Mouse (Mus musculus) embryonic fibroblast, embryonic 13.5 days (primary cell): ENCODE results near the gene Gm3233. TPM values are rescaled to one million over a fixed set of nuclear protein-coding genes. Genes with fewer than 3 reads are reported as not detected.
A peak's percentile ranks its signal among the peaks of the same experiment; 100 is the strongest.
"Not testable (repeated sequence)": the region's sequence is repeated elsewhere in the genome, so short reads cannot be mapped to it uniquely, and the experiment has no call there.

Experiments
- H3K27ac ChIP-seq: 2 replicates; pipeline ENCODE4 v1.5.1; 2012; ENCODE audit warnings: low read length, control low read depth, inconsistent platforms; ENCODE audit not compliant: insufficient read depth
- H3K4me1 ChIP-seq: 2 replicates; pipeline ENCODE4 v1.6.1; 2011; ENCODE audit warnings: low read length; ENCODE audit not compliant: control insufficient read depth, insufficient read depth
- H3K4me3 ChIP-seq: 2 replicates; pipeline ENCODE4 v1.5.1; 2011; ENCODE audit warnings: mild to moderate bottlenecking, control low read depth, low read length; ENCODE audit not compliant: insufficient read depth
- CTCF ChIP-seq: IDR thresholded peaks from 2 replicates; pipeline ENCODE4 v1.5.1; 2011; ENCODE audit warnings: mild to moderate bottlenecking, control low read depth, low read length, moderate library complexity, borderline replicate concordance; ENCODE audit not compliant: insufficient read depth
- POLR2A ChIP-seq: IDR thresholded peaks from 2 replicates; pipeline ENCODE4 v1.6.1; 2011; ENCODE audit warnings: low read depth, mild to moderate bottlenecking, control low read depth, low read length, moderate library complexity
- polyA plus RNA-seq: library from polyadenylated mRNA; stranded (reverse); fragments of >200 nt; gene quantifications from 2 replicates; pipeline ENCODE4 v1.2.4, GENCODE M21; 2011; ENCODE audit warnings: low read depth; ENCODE audit not compliant: missing spikeins, insufficient read length

The Gm3233 gene
- polyA plus RNA-seq, 1 experiment, result not detected

- TF ChIP-seq POLR2A (no peak), CTCF (no peak)
- no peaks in the 10 kb centered on the region for H3K4me1 ChIP-seq
- no peak overlapping the region for H3K4me3 ChIP-seq
- H3K27ac ChIP-seq, result no peak overlapping the region
Observed at GRCm38 (mm10) chr10:77769727-77770126, 10.2 kb upstream of the Gm3233 start.

DNA sequence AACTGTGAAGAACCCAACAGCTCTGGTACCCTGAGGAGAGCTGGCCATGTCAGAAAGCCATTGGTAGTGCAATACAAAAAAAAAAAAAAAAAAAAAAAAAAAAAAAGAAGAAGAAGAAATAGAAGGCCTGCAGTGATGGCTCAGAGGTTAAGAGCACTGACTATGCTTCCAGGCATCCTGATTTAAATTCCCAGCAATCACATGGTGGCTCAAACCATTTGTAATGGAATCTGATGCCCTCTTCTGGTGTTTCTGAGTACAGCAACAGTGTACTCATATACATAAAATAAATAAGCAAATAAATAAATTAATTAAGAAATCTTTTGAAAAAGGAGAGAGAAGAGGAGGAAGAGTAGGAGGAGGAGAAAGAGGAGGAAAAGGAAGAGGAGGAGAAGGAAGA lies 6.0 kb downstream of the Gm3233 start:
- TF ChIP-seq POLR2A (no peak), CTCF (no peak)
- Histone ChIP-seq H3K27ac (no peak overlapping the region), H3K4me3 (no peak overlapping the region), H3K4me1 (no peaks in the 10 kb centered on the region)

- not testable (repeated sequence) for H3K27ac ChIP-seq, H3K4me3 ChIP-seq, H3K4me1 ChIP-seq
Observed at GRCm38 (mm10) chr10:77752312-77752711, 7.2 kb downstream of the Gm3233 start.

DNA sequence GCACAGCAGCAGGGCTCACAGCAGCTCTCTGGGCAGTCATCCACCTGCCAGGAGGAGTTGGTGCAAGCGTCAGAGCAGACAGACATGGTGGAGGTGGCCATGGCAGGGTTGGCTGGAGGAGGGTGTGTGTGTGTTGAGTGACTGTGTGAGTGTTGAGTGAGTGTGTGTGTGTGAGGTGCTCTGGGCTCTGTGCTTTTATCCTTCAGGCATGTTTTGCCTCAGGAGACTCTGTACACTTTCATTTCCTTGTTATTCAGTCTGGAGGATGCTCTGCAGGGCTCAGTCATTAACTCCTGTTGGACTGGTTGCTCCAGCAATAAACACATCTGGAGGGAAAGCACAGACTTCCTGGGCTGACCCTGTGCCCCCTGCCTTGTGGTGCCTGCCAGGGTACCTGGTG lies 8.2 kb downstream of the Gm3233 start, which contains the start of gene Gm9736:
Gene Gm9736, minus strand, starts transcription at position 101 of the 400 bp plus-strand sequence.
- not testable (repeated sequence) for H3K27ac ChIP-seq, H3K4me1 ChIP-seq, H3K4me3 ChIP-seq

DNA sequence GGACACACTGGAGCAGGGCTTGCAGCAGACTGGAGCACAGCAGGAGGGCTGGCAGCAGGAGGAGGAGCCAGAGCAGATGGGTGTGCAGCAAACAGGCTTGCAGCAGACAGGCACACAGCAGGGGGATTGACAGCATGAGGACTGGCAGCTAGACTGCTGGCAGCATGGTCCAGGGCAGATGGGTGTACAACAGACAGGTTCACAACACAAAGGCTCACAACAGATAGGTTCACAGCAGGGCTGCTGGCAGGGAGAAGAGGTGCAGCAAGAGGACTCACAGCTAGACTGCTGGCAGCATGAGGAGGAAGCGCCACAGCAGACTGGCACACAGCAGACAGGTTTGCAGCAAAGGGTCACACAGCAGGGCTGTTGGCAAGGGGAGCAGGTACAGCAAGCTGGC lies 8.8 kb downstream of the Gm3233 start:
- H3K27ac ChIP-seq, H3K4me1 ChIP-seq, H3K4me3 ChIP-seq: not testable (repeated sequence)

GRCm38 (mm10) chr10:77741924-77742688 lies 17.4 kb downstream of the Gm3233 start, which contains the start of gene Gm18596:
Gm18596 (minus strand) TSS chr10:77742638.
- not testable (repeated sequence) for H3K27ac ChIP-seq, H3K4me3 ChIP-seq, H3K4me1 ChIP-seq

GRCm38 (mm10) chr10:77738929-77739328 lies 20.6 kb downstream of the Gm3233 start:
- Histone ChIP-seq H3K4me1 (no peaks in the 10 kb centered on the region), H3K4me3 (no peak overlapping the region), H3K27ac (no peak overlapping the region)
- TF ChIP-seq CTCF (no peak), POLR2A (no peak)

GRCm38 (mm10) chr10:77735928-77736327 lies 23.6 kb downstream of the Gm3233 start:
- no peak overlapping the region for H3K4me3 ChIP-seq
- H3K27ac ChIP-seq, result no peak overlapping the region
- H3K4me1 ChIP-seq, result no peaks in the 10 kb centered on the region
- no peak for TF ChIP-seq CTCF
- no peak for TF ChIP-seq POLR2A

DNA sequence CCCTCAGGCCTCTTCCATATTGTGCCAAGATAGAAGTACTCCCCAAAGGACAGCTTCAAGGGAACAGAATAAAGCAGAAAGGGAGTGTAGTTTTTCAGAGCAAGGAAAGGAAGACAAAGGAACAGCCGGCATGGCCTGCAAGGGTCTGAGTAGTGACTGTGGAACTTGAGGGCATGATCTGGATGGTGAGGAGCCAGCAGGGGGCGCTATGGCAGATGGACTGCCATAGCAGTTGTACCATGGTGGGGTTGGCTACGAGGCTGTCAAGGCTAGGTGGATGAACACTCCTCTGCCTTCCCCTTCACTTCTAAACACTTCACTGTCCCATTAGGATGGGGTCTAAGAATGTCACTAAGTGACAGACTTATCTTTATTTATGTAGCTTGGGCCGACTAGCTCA lies 30.2 kb downstream of the Gm3233 start:
- H3K4me1 ChIP-seq, result no peaks in the 10 kb centered on the region
- H3K27ac ChIP-seq, result no peak overlapping the region
- H3K4me3 ChIP-seq, result no peak overlapping the region
- TF ChIP-seq POLR2A (no peak), CTCF (0 out of 2 replicates have a peak, but pooled peaks have one; percentile 19)

DNA sequence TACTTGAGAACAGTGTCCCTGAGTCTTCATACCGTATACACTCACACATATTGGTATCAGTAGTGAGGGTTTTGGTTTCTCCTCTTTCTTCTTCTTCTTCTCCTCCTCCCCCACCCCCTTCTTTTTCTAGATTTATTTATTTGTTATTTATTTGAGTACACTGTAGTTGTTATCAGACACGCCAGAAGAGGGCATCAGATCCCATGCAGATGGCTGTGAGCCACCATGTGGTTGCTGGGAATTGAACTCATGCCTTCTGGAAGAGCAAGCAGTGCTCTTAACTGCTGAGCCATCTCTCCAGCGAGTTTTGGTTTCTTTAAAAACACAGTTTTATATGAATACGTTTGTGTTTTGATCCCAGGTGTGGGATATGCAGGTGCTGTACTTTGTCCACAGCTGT lies 31.2 kb downstream of the Gm3233 start:
- Histone ChIP-seq H3K4me1 (no peaks in the 10 kb centered on the region), H3K27ac (no peak overlapping the region), H3K4me3 (no peak overlapping the region)
- TF ChIP-seq CTCF (no peak), POLR2A (no peak)

DNA sequence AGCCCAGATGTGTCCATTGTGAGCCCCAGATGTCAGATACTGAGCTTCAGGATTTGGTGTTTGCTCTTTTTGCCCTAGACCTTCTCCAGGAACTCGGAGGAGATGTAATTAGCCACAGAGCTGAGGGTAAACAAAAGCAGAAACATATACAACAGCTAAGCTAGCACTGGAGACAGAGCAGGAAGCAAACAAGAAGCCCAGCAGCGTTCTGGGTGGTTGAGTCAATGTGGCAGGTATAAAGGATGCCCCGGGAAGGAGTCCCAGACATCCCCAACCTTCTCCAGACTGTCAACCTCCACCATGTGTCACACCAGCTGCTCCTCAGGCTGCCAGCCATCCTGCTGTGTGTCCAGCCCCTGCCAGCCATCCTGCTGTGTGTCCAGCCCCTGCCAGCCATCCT lies 33.3 kb downstream of the Gm3233 start, which contains the start of gene Gm10100:
Gene Gm10100, plus strand, starts transcription at position 301 of the 400 bp plus-strand sequence.
- TF ChIP-seq CTCF, result no peak
- no peak for TF ChIP-seq POLR2A
- Histone ChIP-seq H3K27ac (no peak within 1 kb of the TSS), H3K4me3 (no peak within 1 kb of the TSS), H3K4me1 (no peaks in the 10 kb centered on the region)
